Mouse (Mus musculus): Measurements from ENCODE around the gene Ephb1.

GRCm38 (mm10) chr9:102241546-102241945, 112.9 kb downstream of the Ephb1 start:
- TF ChIP-seq CTCF (IDR thresholded peaks at IDR 0.05) (no peak), EP300 (IDR thresholded peaks at IDR 0.05) (no peak)
